Mouse (Mus musculus): ENCODE measurements around the gene Abhd16b.

Gene Abhd16b

DNA sequence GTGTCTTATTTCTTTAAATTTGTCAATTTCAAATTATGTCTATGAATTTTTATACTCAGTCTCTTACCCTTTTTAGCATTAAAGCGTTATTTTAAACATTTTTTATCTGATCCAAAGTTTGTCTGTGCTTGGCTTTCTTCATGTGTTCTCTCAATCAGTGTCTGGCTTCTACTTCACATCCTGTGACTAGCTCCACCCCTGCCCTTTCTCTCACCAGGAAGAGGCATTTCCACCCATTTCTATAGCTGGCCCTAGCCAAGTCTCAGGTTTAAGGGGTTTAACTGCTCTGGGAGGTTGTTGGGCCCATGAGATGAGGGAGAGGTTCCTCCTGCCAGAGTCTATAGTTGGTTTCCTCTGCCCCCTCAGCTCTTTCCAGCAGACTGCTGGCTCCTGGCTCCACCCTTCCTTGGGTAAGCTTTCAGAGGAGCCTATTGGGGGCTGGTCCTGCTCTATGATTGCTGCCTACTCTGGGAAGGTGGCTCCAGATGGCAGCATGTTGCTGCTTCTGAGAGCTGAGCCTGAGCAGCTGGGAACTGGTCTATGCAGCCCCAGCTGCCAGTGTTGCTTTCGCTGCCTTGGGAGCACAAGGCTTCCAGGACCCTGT lies 44.5 kb downstream of the Abhd16b start:
- DNase-seq (ENCODE audit: low spot score in 2 of 2), result no peak

DNA sequence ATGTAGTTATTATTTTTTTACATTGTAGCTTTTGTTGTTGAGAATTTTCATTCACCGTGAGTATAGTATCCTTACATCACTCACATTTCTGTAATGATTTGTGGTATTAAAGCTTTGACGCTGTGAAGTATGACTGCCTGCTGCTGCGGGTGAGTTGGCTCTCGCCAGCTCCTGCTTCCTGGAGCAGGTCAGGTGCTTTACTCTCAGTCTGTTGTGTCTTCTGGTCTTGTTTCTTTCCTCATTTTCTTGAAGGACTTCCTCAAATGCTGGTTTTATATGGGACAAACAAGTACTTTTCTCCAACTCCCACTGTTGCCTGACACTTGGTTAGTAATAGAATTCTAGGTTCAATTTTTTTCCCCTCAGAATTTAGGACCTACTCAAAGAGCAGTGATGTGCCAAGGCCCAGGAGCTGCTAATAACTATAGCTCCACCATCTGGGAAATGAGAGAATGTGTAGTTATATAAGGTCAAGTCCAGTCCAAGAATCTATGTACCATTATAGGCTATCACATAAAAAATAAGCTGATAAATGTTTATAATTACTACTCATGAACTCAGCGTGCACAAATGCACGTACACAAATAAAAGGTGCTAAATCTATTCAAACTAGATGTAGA lies 48.9 kb downstream of the Abhd16b start:
- no peak for DNase-seq (ENCODE audit: low spot score in 2 of 2)
